Mouse (Mus musculus) heart, embryonic 11.5 days (tissue): Measurements from ENCODE around the gene Nmrk2. TPM values are rescaled to one million over a fixed set of nuclear protein-coding genes. Genes with fewer than 3 reads are reported as not detected.
A peak's percentile ranks its signal among the peaks of the same experiment; 100 is the strongest.

Experiments
- ATAC-seq: fragments of 200-750 bp; cut with Nextera tagmentation; replicated peaks from 2 replicates; pipeline ENCODE4 v1.8.0; 2017; ENCODE audit warnings: moderate library complexity; ENCODE audit not compliant: insufficient number of reproducible peaks, low FRiP score, low TSS enrichment
- H3K27ac ChIP-seq: fragments of 300-500 bp; sonication (generic); 2 replicates; pipeline ENCODE4 v1.5.1; 2014; ENCODE audit warnings: mild to moderate bottlenecking, low read depth, low read length
- H3K27me3 ChIP-seq: fragments of 300-500 bp; sonication (generic); 2 replicates; pipeline ENCODE4 v1.6.1; 2014; ENCODE audit warnings: mild to moderate bottlenecking, low read length, mixed read lengths; ENCODE audit not compliant: control insufficient read depth, insufficient read depth
- H3K36me3 ChIP-seq: fragments of 300-500 bp; sonication (generic); 2 replicates; pipeline ENCODE4 v1.6.1; 2014; ENCODE audit warnings: mild to moderate bottlenecking, low read length, moderate library complexity, mixed read lengths; ENCODE audit not compliant: control insufficient read depth, insufficient read depth
- H3K4me1 ChIP-seq: fragments of 300-500 bp; sonication (generic); 2 replicates; pipeline ENCODE4 v1.6.1; 2014; ENCODE audit warnings: low read length; ENCODE audit not compliant: control insufficient read depth, insufficient read depth
- H3K4me2 ChIP-seq: fragments of 300-500 bp; sonication (generic); 2 replicates; pipeline ENCODE4 v1.6.1; 2014; ENCODE audit warnings: mild to moderate bottlenecking, moderate library complexity
- H3K4me3 ChIP-seq: fragments of 300-500 bp; sonication (generic); 2 replicates; pipeline ENCODE4 v1.5.1; 2014; ENCODE audit warnings: low read depth, low read length
- H3K9ac ChIP-seq: fragments of 300-500 bp; sonication (generic); 2 replicates; pipeline ENCODE4 v1.6.1; 2014; ENCODE audit warnings: mild to moderate bottlenecking, low read depth, low read length, moderate library complexity
- H3K9me3 ChIP-seq: fragments of 300-500 bp; sonication (generic); replicated peaks from 2 replicates; pipeline ENCODE4 v1.6.1; 2016; ENCODE audit warnings: low read length; ENCODE audit not compliant: control insufficient read depth
- WGBS: fragments of 180-500 bp; shearing (Covaris S2); extraction: QIAGEN DNeasy Blood & Tissue Kit; methylation state at CpG from one replicate; pipeline ENCODE4 v1.1.7; 2014; ENCODE audit not compliant: insufficient replicate concordance; 5-methylcytosine and 5-hydroxymethylcytosine counted together
- polyA plus RNA-seq: library from polyadenylated mRNA; unstranded; fragments of >200 nt; fragmentation: Nextera tagmentation; extraction: Ambion mirVana; gene quantifications from 2 replicates; pipeline ENCODE4 v1.2.1, GENCODE M21; 2014

The Nmrk2 gene
- polyA plus RNA-seq, 1 experiment from 2014 or later: 3.6 TPM

DNA sequence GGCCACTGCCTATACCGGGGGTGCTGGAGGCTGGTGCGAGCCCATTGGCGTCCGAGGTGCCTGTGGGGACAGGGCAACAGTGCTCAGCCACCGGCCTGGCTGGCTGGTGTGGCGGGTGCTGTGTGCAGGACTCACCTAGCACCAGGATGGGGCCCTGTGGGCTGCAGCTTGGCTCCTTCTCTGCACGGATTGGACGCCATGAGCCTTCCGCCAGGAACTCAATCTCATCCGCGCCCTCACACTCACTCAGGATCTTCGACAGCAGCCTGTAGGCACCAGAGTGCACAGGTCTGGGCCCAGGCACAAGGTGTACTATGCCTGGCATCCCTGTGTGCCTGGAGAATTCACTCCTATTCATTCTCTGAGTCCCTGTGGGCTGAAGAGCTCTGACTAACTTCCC, 47.5 kb downstream of the Nmrk2 start:
- H3K4me1 ChIP-seq: peaks cover 9% of the 10 kb centered on the region
- no peak for ATAC-seq
- 90% methylated on average over 12 of the region's 12 CpGs for whole genome bisulfite sequencing
- H3K9ac ChIP-seq: no peak overlapping the region
- no peak overlapping the region for H3K4me2 ChIP-seq
- H3K4me3 ChIP-seq: no peak overlapping the region
- H3K36me3 ChIP-seq: peaks cover 46% of the 10 kb centered on the region
- no peaks in the 10 kb centered on the region for H3K27me3 ChIP-seq
- H3K27ac ChIP-seq: no peak overlapping the region
- H3K9me3 ChIP-seq: no peaks in the 10 kb centered on the region

DNA sequence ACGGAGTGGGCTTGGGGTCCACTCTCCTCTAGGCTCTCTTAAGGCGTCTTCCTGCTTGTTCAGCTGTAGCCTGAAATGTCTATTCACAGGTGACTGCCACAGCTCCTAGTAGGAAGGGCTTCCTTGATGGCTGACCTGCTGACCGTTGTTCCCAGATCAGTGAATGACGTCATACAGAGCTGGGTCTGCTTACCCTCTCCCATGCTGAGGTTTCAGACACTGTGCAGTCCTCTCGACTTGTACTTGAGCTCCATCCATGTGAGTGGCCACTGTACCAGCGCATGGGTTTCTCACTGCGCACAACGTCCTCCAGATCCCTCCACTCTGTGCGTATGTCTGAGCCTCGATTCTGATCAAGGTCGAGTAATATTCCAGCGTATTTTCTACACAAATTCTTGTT, 49.2 kb downstream of the Nmrk2 start:
- peak; percentile 29; the same call in 1 of the 2 replicates for ATAC-seq
- H3K4me1 ChIP-seq: peaks cover 9% of the 10 kb centered on the region
- peak overlapping the region; percentile 76 for H3K27ac ChIP-seq
- H3K9me3 ChIP-seq: no peaks in the 10 kb centered on the region
- H3K4me3 ChIP-seq: no peak overlapping the region
- no peaks in the 10 kb centered on the region for H3K27me3 ChIP-seq
- peak overlapping the region; percentile 4; the same call in 1 of the 2 replicates for H3K4me2 ChIP-seq
- WGBS: 58% methylated on average over 12 of the region's 12 CpGs
- H3K9ac ChIP-seq: no peak overlapping the region
- H3K36me3 ChIP-seq: peaks cover 56% of the 10 kb centered on the region

DNA sequence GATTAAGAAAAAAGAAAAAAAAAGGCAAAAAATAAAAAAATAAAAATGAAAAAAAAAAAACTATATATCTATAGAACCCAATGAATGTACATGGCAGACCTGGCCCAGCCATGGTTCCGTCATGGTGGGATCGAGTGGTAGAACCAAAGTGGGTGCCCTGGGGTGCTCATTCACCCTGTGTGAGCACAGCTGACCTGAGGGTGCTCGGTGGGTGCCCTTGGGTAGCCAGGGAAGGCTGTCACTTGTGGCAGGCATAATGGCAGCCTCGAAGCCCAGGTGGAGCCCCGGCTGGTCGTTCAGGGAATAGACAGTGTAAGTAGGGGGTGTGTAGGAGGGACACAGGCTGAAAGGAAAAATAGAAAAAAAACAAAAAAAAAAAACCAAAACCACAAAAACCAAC, 50.6 kb downstream of the Nmrk2 start:
- H3K4me1 ChIP-seq: peaks cover 11% of the 10 kb centered on the region
- no peaks in the 10 kb centered on the region for H3K27me3 ChIP-seq
- WGBS: 79% methylated on average over 6 of the region's 6 CpGs
- H3K4me2 ChIP-seq: no peak overlapping the region
- H3K27ac ChIP-seq: no peak overlapping the region
- no peaks in the 10 kb centered on the region for H3K9me3 ChIP-seq
- H3K36me3 ChIP-seq: peaks cover 58% of the 10 kb centered on the region
- no peak overlapping the region for H3K4me3 ChIP-seq
- H3K9ac ChIP-seq: no peak overlapping the region
- no peak for ATAC-seq

Other genes starting within 250 kb of the Nmrk2 start
- 1.4 TPM in 2 replicates for gene Gng7, start 187.1 kb downstream of the Nmrk2 start, polyA plus RNA-seq
- gene Diras1, start 176.4 kb downstream of the Nmrk2 start, polyA plus RNA-seq: 0.13 TPM in 1 of 2 replicates, not detected in the other
- gene Slc39a3, start 164.6 kb downstream of the Nmrk2 start, polyA plus RNA-seq: 3.9 and 4.1 TPM in 2 replicates
- gene Sgta, start 141.9 kb downstream of the Nmrk2 start, polyA plus RNA-seq: 130 and 159 TPM in 2 replicates
- 30.9 and 31.1 TPM in 2 replicates for gene Thop1, start 132.0 kb downstream of the Nmrk2 start, polyA plus RNA-seq
- gene Creb3l3, start 103.2 kb downstream of the Nmrk2 start, polyA plus RNA-seq: 0.37 and 1.0 TPM in 2 replicates
- gene Map2k2, start 96.1 kb downstream of the Nmrk2 start, polyA plus RNA-seq: 153 and 154 TPM in 2 replicates
- 10.6 and 10.8 TPM in 2 replicates for gene Zbtb7a, start 66.8 kb downstream of the Nmrk2 start, polyA plus RNA-seq
- gene Pias4, start 34.1 kb downstream of the Nmrk2 start, polyA plus RNA-seq: 39.4 and 39.7 TPM in 2 replicates
- 313 and 338 TPM in 2 replicates for gene Eef2, start 25.4 kb downstream of the Nmrk2 start, polyA plus RNA-seq
- 44.1 and 47.4 TPM in 2 replicates for gene Dapk3, start 19.0 kb downstream of the Nmrk2 start, polyA plus RNA-seq
- gene 4930442H23Rik, start 18.2 kb downstream of the Nmrk2 start, polyA plus RNA-seq: 0.21 TPM in 1 of 2 replicates, not detected in the other
- 0.60 and 0.83 TPM in 2 replicates for gene Atcay, start 28.8 kb upstream of the Nmrk2 start, polyA plus RNA-seq
- 2.3 and 3.7 TPM in 2 replicates for gene Zfr2, start 31.1 kb upstream of the Nmrk2 start, polyA plus RNA-seq
- gene Matk, start 50.9 kb upstream of the Nmrk2 start, polyA plus RNA-seq: 1.0 and 1.7 TPM in 2 replicates
- gene Mrpl54, start 64.9 kb upstream of the Nmrk2 start, polyA plus RNA-seq: 247 and 257 TPM in 2 replicates
- 41.2 and 44.1 TPM in 2 replicates for gene Apba3, start 64.9 kb upstream of the Nmrk2 start, polyA plus RNA-seq
- gene Tjp3, start 89.5 kb upstream of the Nmrk2 start, polyA plus RNA-seq: 0.90 and 1.4 TPM in 2 replicates
- gene Pip5k1c, start 90.9 kb upstream of the Nmrk2 start, polyA plus RNA-seq: 30.2 and 32.1 TPM in 2 replicates
- gene Cactin, start 119.1 kb upstream of the Nmrk2 start, polyA plus RNA-seq: 20.2 and 25.0 TPM in 2 replicates
- 10.9 and 11.2 TPM in 2 replicates for gene Tbxa2r, start 126.7 kb upstream of the Nmrk2 start, polyA plus RNA-seq
- not detected in 2 replicates for gene Gipc3, start 141.2 kb upstream of the Nmrk2 start, polyA plus RNA-seq
- 102 and 107 TPM in 2 replicates for gene Hmg20b, start 148.4 kb upstream of the Nmrk2 start, polyA plus RNA-seq
- gene Mfsd12, start 155.4 kb upstream of the Nmrk2 start, polyA plus RNA-seq: 4.6 and 4.7 TPM in 2 replicates
- gene 4930404N11Rik, start 163.8 kb upstream of the Nmrk2 start, polyA plus RNA-seq: 0.23 and 0.67 TPM in 2 replicates
- gene Fzr1, start 176.5 kb upstream of the Nmrk2 start, polyA plus RNA-seq: 66.1 and 70.0 TPM in 2 replicates
- gene Dohh, start 182.4 kb upstream of the Nmrk2 start, polyA plus RNA-seq: 47.5 and 61.4 TPM in 2 replicates
- gene Gm48551, start 182.4 kb upstream of the Nmrk2 start, polyA plus RNA-seq: 1.4 and 2.9 TPM in 2 replicates
- 0.55 and 1.2 TPM in 2 replicates for gene Gm48552, start 187.0 kb upstream of the Nmrk2 start, polyA plus RNA-seq
- gene Smim24, start 191.0 kb upstream of the Nmrk2 start, polyA plus RNA-seq: 4.2 and 5.8 TPM in 2 replicates